Mouse (Mus musculus) gastrocnemius, adult 2 months (tissue): ENCODE data around the gene Atg7. TPM values are rescaled to one million over a fixed set of nuclear protein-coding genes. Genes with fewer than 3 reads are reported as not detected.
A peak's percentile ranks its signal among the peaks of the same experiment; 100 is the strongest.

Source experiments
- DNase-seq: peaks from one replicate; pipeline ENCODE4 v3.0.0; 2022
- H3K27ac ChIP-seq: fragments of 200-600 bp; 2 replicates; pipeline ENCODE4 v1.8.1; 2022; ENCODE audit warnings: mild to moderate bottlenecking
- H3K4me3 ChIP-seq: fragments of 200-600 bp; 2 replicates; pipeline ENCODE4 v1.8.1; 2022; ENCODE audit warnings: mild to moderate bottlenecking, moderate library complexity
- CTCF ChIP-seq: fragments of 200-600 bp; IDR thresholded peaks from 2 replicates; pipeline ENCODE4 v1.8.1; 2022; ENCODE audit warnings: antibody characterized with exemption, mild to moderate bottlenecking, moderate library complexity
- intact Hi-C: fragments of 180-260 bp; cut with DNase I; formaldehyde crosslinking; loops from one replicate; pipeline ENCODE4 v1.15.1; 2025
- total RNA-seq, 2 experiments: library from RNA; stranded (reverse); gene quantifications; 2 replicates each; pipeline ENCODE4 v1.2.3; 2021

Atg7 gene
- total RNA-seq, 2 experiments from 2014 or later: 9.6 to 11.5 TPM

DNA sequence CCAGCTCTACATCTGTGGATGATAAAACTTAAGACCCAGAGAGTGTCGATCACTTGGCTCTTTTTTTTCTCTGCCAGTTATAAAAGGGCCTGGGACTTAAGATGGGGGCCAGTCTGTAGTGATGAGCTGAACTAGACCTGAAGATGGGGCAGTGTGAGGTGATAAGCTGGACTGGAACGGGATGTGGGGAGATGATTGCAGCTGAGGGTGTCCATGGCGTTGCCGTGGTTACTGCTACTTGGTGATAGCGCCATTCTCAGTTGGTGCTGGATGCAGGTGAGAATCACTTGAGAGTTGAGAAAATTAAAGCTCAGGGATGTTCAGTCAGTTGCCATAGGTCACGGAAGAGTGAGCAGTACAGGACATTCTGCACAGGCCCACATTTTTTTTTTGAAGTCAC, 48.6 kb downstream of the Atg7 start:
- no peak overlapping the region for H3K4me3 ChIP-seq
- DNase-seq: no peak
- no peak for TF ChIP-seq CTCF
- no peak overlapping the region for H3K27ac ChIP-seq
- intact Hi-C loops: loop anchor here (10.0 kb wide), 1 partner anchor 347 kb away; no protein-coding TSS in a partner anchor

DNA sequence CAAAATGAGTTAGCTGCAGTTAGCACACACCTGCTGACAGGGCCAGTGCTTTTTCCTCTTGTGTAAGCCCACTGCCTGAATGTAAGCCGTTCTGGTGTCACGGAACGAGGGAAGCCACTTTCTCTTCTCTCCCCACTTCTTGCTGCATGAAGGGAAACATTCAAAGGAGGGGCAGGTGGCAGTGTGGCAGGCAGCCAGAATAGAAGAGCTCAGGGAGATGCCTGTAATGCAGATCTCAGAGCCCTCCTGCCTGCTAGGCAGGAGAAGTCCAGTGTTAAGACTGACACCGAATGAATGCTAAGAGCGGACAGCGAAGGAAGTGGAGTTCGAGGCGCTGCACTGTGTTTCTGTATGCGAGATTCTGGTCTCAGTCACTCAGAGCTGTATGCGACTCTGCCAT, 49.8 kb downstream of the Atg7 start:
- DNase-seq: no peak
- H3K4me3 ChIP-seq: no peak overlapping the region
- intact Hi-C loops: loop anchor here (10.0 kb wide), 1 partner anchor 348 kb away; no protein-coding TSS in a partner anchor
- no peak for TF ChIP-seq CTCF
- no peak overlapping the region for H3K27ac ChIP-seq

DNA sequence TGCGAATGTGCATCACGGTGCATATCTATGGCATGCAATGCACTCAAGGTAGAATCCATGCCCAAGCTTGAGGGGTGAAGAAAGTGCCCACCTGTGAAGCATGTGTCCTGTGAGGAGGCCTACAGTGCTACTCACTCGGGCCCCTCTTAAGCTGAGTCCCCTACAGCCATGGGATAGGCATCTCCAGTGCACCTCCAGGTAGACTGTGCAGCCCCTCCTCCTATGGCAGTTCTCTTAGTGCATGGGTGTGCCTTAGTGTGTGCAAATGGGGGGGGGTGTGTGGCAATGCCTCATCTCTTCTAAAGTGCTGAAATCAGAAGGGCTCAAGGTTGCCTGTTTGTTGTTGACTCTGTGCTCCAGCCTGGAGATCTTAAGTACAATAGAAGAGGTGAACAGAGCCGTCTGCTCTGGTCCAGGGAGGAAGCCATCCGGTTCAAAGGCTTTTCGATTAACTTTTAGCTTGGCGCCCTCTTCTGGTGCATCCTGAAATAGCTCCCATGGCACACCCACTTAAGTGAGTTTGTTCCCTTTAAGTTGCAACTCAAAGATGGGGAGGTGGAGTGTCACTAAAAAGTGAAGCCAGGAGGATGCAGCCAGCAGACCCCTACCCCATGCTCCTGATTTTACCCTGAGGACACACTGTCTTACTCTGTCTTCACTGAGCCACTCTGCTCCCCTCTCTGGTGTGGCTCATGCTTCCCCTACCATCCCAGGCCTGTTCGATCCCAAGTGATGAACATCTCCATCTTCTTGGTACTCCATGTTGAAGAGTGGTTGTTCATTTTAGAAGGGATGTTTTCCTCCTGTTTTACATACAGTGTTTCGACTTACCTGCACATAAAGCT, 55.0 kb downstream of the Atg7 start:
- peak; percentile 77 for DNase-seq
- H3K4me3 ChIP-seq: no peak overlapping the region
- peak; percentile 84 for TF ChIP-seq CTCF
- H3K27ac ChIP-seq: no peak overlapping the region
- intact Hi-C loops: loop anchor here (2.0 to 10.0 kb wide), 3 partner anchors 235 to 353 kb away; no protein-coding TSS in a partner anchor

DNA sequence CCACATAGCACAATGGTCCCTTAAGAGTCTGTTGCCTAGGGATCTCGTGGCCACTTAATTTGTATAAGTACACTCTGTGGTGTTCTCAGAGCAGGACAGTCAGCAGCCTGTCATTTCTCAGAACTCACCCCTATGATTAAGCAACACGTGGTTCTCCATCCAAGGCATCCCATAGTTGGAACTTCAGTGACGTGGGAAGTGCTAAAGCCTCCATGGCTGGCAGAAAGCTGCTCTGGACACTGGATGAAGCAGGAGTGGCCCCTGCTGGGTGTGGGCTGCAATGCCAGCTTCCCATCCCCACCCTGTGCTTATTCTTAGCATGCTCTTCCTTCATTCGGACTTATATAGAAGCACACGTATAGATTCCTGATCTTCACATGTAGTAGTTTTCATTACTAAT, 55.7 kb downstream of the Atg7 start:
- H3K27ac ChIP-seq: no peak overlapping the region
- intact Hi-C loops: loop anchor here (2.0 to 10.0 kb wide), 3 partner anchors 236 to 354 kb away; no protein-coding TSS in a partner anchor
- peak; percentile 10 for DNase-seq
- no peak for TF ChIP-seq CTCF
- no peak overlapping the region for H3K4me3 ChIP-seq

DNA sequence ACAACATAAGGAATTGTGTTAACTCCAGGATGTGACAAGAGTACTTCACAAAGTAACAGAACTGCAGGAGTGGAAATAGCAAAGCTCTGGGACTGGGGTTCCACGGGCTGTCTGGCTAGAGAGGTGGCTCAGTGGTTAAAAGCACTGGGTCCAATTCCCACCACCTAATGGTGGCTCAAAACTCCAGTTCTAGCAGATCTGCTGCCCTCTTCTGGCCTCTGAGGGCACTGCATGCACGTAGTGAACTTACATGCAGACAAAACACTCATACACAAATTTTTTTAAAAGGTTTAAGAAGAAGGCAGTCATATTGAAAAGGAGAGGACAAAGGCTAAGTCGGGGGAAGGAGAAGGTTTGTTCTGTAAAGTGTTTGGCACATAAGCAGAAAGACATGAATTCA, 57.8 kb downstream of the Atg7 start:
- intact Hi-C loops: no loop called here
- DNase-seq: no peak
- Histone ChIP-seq H3K4me3 (no peak overlapping the region), H3K27ac (no peak overlapping the region)
- TF ChIP-seq CTCF: peak; percentile 54

DNA sequence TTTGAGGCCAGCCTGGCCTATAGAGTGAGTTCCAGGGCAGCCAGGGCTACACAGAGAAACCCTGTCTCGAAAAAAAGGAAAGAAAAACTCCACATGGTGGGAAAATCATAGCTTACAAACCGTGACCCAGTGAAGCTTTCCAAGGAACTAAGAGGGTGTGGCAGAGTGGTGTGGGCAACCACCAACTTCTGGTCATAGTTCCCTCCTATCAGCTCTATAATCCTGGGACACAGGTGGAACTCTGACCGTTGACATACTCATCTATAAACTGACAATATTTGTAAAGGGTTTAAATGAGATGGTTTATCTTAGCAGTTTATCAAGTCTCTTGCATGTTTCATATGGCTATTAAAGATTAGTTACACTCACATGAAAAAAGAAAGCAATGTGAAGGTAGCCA, 64.1 kb downstream of the Atg7 start:
- intact Hi-C loops: no loop called here
- no peak for DNase-seq
- Histone ChIP-seq H3K27ac (no peak overlapping the region), H3K4me3 (no peak overlapping the region)
- TF ChIP-seq CTCF: no peak

DNA sequence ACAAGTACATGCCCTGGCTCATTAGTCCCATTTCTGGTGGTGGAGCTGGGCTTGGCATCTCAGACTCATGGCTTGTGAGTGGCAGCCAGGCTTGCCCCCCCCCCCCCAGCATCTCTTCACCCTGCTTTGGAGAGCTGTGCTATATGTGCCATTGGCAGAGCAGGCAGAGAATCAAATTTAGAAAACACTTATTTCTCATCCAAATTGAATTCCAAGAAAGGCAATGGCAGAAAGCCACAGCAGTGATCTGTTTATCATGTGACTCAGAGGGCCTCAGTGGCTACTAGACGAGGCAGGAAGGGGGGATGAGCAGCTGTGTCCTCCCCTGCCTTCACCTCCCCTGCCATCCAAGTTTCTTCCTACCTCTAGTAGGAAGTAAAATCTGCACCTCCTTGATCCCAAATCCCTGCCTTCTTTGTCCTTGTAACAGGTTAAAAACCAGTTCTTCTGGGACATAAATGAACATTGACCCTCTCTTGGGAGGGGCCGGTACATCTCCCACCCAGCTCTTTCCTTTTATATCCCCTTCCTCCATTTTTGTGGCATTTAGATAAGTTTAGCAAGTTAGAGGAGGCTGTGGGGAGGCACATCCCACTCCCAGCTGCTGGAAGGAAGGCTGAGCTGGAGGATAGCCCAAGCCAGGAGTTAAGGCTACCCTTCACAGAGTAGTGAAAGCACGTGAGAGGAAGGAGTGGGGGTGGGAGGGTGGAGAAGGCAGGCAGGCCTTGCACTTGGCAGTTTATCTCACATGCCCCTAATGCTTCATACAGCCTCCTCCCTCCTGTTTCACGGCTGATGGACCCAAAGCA, 69.5 kb downstream of the Atg7 start:
- no peak for TF ChIP-seq CTCF
- no peak for DNase-seq
- intact Hi-C loops: loop anchor here (10.0 kb wide), 1 partner anchor 562 kb away; no protein-coding TSS in a partner anchor
- Histone ChIP-seq H3K27ac (no peak overlapping the region), H3K4me3 (no peak overlapping the region)

DNA sequence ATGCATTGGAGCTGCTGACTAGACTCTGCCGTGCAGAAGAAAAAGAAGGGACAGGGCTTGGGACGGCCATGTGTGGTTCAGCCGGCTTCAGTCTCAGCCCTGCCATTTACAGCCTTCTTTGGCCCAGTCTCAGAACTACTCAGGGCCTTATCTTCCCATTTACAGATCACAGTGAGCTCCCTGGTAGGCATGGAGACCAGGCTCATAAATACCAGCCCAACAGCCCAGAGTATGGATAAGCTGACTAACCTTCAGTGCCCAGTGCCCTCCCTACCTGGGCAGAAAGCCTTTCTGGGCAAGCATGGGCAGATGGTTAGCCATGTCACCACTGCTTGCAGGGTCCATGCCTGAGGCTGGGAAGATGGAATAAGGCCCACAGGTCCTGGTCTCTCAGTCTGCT, 70.6 kb downstream of the Atg7 start:
- no peak overlapping the region for H3K4me3 ChIP-seq
- no peak for TF ChIP-seq CTCF
- no peak overlapping the region for H3K27ac ChIP-seq
- intact Hi-C loops: loop anchor here (10.0 kb wide), 1 partner anchor 561 kb away; no protein-coding TSS in a partner anchor
- no peak for DNase-seq

DNA sequence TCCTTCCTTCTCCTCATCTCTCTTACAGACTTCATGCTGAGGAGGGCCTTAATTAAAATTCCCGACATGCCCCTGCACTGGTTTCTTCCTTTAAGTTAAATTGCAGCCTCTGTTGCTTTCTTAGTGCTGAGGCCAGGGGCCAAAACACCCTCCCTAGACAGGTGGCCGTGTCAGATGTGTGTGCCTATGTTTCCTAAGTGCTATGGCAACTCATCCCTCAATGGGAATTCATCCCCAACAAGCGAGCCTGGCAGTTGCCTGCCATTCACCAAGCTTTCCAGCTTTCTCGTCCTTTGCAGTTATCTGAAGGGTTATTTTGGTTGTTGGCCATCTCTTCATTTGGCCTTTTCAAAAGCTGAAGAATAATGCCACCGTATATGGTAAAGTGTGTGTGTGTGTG, 71.8 kb downstream of the Atg7 start:
- intact Hi-C loops: loop anchor here (5.0 to 10.0 kb wide), 2 partner anchors 313 to 560 kb away; no protein-coding TSS in a partner anchor
- DNase-seq: no peak
- no peak for TF ChIP-seq CTCF
- Histone ChIP-seq H3K4me3 (no peak overlapping the region), H3K27ac (no peak overlapping the region; the same call in 1 of the 2 replicates)

DNA sequence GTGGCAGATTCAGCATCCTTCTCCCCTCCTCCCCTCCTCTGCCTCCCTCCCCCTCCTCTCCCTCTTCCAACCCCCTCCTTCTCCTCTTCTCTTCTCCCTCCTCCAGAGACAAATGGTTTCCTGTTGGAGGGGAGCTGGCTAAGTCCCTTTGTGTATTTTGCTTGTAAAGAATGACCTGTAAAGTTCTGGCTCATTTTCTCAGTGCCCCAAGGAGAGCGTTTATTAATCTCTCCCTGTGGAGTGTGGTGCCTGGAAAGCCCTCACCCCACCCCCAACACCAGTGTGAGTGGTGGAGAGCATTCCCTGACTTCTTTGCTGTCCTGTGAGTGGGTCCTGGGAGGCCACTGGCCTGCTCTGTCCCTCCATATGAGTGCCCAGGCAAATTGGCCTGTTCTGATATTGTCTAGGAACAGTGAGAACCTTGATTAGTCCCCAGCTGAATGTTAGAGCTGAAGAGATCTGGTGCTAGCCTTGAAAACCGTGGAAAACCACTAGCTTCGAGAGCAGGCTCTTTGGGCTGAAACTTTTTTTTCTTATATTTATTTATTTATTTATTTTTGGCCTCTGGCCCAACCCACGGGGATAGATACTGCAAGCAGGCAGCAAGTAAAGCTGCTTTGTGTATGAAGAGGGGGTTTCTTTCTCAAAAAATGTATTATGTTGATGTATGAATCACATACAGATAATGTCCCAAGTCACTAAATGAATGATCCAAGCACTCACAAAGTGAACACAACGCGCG, 72.6 kb downstream of the Atg7 start:
- H3K4me3 ChIP-seq: no peak overlapping the region
- intact Hi-C loops: loop anchor here (5.0 to 10.0 kb wide), 2 partner anchors 312 to 559 kb away; no protein-coding TSS in a partner anchor
- DNase-seq: no peak
- no peak for TF ChIP-seq CTCF
- H3K27ac ChIP-seq: peak overlapping the region; percentile 38; the same call in 1 of the 2 replicates

DNA sequence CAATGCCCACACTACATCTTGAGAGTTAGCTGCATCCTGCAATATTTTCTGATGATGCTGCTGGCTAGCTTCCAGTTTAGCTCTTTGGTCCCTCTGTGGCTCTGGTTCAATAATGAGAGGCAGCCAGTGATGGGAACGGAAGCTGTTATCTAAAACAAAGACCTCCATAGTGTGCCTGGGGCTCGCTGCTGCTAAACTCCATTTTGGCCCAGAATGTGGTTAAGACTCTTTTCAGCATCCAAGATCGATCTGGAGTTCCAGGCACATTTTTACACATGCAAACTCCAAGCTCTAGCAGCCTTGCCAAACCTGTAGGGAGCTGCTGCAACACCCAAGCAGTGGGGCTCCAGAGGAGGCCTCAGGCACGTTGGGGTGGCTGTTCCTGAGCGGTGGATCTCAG, 76.2 kb downstream of the Atg7 start:
- H3K4me3 ChIP-seq: no peak overlapping the region
- no peak for DNase-seq
- no peak for TF ChIP-seq CTCF
- H3K27ac ChIP-seq: no peak overlapping the region
- intact Hi-C loops: loop anchor here (5.0 to 10.0 kb wide), 2 partner anchors 308 to 556 kb away; no protein-coding TSS in a partner anchor

DNA sequence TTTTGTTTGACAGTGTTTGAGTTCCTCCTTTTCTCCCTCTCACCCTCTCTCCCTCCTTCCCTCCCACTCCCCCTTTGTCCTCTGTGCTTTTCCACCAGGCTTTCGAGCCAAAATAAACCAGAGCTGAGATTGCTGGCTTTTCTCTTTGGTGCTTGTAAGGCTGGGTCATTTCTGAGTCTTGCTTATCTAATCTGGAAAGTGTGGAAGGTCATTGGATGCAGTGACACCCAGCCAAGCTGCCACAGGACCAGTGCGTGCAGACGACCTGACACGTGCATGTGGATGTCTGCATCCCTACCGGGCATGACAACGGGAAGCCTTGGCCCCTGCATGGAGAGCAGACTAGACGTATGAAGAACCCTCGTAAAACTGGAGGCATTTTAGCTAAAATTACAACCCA, 76.8 kb downstream of the Atg7 start:
- H3K27ac ChIP-seq: no peak overlapping the region
- no peak for TF ChIP-seq CTCF
- H3K4me3 ChIP-seq: no peak overlapping the region
- DNase-seq: no peak
- intact Hi-C loops: loop anchor here (5.0 to 10.0 kb wide), 2 partner anchors 308 to 555 kb away; no protein-coding TSS in a partner anchor
